Mouse (Mus musculus) 3T3-L1 (cell line): Measurements from ENCODE around the gene Tctex1d4.

Experiments used
- DNase-seq: peaks from one replicate; pipeline ENCODE4 v3.0.0-alpha.2; 2015; ENCODE audit warnings: low read depth, low spot score

Tctex1d4 gene

DNA sequence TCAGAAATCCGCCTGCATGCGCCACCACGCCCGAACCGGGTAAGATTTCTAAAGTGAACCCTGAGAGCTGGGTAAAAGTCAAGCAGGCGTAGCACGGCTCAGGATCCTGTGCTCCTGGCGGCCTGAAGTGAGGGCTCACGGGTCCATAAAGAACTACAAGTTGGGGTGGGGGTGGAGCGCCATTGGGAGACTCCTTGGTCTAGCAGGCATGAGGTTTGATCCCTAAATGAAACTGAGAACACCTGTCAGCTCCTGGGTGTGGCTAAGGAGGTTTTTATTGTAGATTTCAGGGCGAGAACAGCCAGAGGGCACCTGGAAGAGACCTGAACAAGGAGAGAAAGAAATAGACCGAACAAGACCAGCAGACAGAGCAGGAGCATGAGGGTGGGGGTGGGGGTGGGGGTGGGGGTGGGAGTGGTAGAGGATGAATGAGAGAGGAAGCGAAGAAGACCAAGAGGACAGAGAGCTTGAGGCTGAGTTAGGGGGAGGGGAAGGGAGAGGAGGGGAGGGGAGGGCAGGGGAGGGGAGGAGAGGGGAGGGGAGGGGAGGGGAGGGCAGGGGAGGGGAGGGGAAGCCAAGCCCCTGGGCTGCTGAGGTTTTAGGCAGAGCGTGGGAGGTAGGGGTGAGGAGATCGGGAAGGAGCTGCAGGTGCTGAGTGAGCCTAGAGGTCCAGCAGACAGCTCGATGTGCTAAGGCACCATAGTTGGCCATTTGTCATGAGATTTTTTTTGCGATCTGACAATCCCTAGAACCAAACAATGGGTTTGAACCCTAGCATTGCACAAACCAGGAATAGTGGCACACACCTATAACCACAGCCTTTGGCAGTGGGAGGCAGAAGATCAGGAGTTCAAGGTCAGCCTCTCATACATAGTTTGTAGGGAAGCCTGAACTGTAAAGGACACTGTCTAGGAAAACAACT is 12.0 kb downstream of the Tctex1d4 start:
- DNase-seq, result no peak

DNA sequence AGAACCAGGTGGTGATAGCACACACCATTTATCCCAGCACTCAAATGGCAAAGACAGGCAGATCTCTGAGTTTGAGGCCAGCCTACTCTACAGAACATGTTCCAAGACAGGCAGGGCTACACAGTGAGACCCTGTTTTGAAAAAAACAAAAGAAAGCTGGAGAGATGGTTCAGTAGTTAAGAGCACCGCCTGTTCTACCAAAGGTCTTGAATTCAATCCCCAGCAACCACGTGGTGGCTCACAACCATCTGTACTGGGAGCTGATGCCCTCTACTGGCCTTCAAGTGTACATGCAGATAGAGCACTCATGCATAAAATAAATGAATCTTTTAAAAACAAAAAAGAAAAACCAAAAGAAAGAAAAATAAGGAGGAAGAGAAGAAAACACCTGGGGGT is 12.6 kb downstream of the Tctex1d4 start:
- DNase-seq, result peak; percentile 74

DNA sequence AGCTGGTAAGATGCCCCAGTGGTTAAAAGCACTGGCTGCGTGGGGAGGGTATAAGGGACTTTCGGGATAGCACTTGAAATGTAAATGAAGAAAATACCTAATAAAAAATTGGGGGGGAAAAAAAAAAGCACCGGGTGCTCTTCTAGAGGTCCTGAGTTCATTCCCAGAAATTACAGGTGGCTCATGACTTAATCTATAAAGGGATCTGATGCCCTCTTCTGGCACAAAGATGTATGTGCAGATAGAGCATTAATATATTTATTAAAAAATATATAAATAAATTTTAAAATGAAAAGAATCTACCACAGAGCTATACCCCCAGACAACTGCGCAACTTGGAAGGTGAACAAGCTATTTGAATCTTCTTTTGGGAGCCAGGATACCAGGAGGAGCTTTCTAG is 14.0 kb downstream of the Tctex1d4 start:
- DNase-seq, result peak; percentile 59

DNA sequence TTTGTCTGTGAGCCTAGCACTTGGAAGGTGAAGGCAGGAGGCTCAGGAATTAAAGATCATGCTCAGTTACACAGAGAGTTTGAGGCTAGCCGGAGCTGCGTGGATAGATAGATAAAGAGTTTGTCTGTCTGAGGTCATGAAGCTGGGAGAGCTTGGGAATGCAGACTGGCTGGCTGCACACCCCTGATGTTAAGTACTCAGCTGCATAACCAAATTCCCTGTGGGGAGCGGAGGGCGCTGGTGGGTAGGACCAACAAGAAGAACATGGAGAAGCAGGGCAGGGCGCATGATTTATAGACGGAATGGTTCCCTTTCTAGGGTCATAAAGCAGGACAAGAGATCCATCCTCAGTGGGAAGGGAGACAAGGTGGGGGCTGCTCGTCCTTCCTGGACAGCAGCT is 16.4 kb downstream of the Tctex1d4 start:
- no peak for DNase-seq

DNA sequence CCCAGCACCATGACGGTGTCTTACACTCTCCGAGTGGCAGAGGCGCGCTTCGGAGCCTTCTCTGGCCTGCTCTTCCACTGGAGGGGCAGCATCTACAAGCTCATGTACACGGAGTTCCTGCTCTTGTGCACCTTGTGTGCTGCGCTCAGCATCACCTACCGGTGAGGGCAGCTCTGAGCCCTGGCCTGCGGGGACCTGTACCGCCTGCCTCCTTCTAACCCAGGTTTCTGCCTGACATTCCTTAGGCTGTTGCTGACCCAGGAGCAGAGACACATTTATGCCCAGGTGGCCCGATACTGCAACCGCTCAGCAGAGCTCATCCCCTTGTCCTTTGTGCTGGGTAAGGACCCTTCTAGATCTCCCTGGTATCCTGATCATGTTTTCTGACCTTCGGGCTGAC is 18.7 kb downstream of the Tctex1d4 start:
- DNase-seq, result no peak

DNA sequence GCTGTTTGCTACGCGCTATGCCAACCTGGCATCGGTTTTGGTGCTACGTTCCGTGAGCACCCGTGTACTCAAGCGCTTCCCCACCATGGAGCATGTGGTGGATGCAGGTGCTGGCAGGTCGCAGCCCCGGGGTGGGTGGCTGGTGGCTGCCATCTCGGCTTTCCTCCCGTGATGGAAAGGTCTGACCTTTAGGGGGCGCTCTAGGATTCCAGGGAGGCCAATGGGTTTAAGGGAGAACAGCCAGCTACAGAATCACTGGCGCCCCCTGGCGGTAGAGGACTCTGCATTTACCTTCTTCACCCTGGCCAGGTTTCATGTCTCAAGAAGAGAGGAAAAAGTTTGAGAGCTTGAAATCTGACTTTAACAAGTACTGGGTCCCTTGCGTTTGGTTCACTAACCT is 19.6 kb downstream of the Tctex1d4 start:
- DNase-seq, result peak; percentile 87

DNA sequence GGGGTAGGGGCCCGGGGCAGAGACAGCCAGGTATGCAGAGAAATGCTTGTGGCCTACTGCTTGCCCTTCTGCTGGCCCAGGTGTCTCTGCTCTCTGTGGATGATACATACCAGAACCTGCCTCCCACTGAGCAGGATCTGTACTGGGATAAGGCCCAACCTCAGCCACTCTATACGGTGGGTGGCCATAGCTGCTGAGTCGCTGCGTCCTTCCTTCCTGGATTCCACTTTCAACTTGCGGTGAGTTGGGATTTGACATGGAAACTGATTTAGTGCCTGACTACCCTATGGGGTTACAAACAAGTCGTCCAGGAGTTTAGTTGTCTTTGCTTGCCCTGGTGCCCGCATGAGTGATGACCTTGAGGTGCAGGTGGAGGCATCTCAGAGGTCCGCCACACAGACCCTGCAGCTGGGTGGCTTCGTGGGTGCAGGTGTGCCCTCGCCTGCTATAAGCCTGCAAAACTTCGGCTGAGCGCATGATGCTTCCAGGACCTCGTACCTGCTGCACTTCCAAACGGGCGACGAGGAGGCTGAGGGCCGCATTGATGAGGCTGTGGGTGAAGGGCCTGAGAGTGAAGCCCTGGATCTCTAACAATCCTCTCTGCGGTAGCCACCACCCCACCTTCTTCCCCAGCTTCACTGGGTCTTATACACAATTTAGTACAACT is 21.6 kb downstream of the Tctex1d4 start:
- no peak for DNase-seq

GRCm38 (mm10) chr4:117148815-117149214 is 22.2 kb downstream of the Tctex1d4 start:
- no peak for DNase-seq

- DNase-seq, result peak; percentile 31
Measured at GRCm38 (mm10) chr4:117149291-117150211, 23.0 kb downstream of the Tctex1d4 start.

GRCm38 (mm10) chr4:117150212-117150733 is 23.7 kb downstream of the Tctex1d4 start:
- no peak for DNase-seq

GRCm38 (mm10) chr4:117151416-117151815 is 24.8 kb downstream of the Tctex1d4 start:
- no peak for DNase-seq

DNA sequence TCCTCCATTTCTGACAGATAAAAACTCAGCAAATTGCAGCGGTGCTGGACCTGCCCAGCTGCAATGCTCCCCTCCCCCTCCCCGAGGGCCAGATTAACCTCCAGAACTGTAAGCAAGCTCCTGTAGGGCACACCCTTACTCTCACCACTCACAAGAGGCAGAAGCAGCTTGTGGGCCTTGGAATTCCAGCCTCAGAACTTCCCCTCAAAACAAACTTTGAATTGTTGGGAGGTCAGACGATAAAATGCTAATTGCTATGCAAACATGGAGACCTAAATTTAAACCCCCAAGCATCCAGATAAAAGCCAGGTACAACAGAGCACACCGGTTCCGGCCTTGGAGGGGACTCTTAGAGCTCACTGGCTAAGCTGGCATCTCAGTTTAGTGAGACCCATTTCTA is 26.1 kb downstream of the Tctex1d4 start:
- peak; percentile 17 for DNase-seq

DNA sequence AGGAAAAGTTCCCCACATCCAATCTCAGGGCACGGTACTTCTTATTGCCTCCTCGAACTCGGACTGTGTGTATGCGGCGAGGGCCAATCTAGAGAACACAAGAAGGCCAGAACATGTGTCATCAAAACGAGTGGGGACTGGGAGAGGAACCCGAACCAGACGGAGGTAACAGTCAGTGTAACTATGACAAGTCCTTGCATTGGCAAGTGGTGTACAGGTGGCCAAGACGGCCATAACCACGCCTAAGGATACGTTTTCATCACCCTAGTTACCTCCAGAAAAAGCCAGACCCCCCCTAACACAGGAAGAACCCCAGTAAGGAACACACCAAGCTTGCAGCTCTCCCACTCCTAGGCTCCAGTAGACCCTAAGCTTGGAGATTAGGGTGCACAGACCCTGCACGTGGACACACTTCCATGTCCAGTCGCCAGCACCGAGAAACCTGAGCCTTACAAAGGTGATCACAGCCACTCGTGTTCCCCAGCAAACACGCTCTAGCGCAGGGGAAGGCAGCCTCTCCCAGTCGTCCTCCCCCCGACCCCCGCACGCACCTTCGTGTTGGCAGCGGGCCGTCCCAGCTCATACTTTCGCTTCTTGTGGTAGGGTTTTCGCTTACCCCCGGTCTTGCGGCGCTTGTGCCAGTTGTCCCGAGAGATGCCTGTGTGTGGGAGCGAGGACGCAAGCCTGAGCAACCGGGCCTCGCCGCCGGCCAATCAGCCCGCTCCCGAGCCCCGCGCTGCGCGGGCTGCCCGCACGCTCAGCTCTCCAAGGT is 28.6 kb downstream of the Tctex1d4 start:
- peak; percentile 41 for DNase-seq

DNA sequence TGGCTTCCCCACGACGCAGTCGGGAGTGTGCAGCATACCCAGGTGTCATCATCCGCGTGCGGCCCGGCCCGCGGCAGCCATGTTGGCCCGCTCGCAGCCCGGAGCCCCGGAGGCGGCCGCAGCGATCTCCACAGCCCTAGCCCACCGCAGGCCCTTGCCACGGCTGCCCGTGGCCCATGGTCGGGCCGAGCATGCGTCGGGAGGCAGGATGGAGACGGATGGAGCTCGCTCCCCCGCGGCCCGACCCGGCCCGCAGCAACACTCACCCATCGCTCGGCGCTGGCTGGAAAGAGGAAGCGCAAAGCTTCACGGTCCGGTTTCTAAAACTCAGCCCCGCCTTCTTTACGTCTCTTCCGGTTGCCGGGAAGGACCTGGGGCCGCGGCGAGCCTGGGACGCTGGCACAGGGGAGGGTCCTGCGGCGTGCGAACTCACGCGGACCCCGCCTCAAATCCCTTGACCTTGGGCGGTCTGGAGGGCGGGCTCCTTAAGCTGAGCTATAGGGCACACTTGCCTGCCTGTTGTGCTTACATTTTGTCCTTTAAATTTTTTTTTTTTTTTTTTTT is 29.3 kb downstream of the Tctex1d4 start, which contains the start of gene Rps8:
Gene Rps8 (minus strand): TSS at position 452 of the 564 bp plus-strand sequence.
- DNase-seq, result peak; percentile 86

DNA sequence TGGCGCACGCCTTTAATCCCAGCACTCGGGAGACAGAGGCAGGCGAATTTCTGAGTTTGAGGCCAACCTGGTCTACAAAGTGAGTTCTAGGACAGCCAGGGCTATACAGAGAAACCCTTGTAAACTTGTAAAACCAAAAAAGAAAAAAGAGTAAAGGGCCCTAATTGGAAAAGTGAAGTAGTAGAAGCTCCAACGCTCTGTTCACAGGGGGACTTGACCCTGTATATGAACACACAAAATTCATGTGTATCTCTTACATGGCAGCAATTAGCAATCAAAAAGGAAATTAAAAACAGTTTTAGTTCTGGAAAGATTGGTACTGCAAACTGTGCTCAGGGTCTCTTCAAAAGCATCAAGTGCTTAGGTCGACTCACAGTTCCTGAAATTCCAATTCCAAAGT is 29.8 kb downstream of the Tctex1d4 start:
- no peak for DNase-seq

GRCm38 (mm10) chr4:117159666-117160065 is 33.1 kb downstream of the Tctex1d4 start:
- no peak for DNase-seq

- DNase-seq, result no peak
Measured at GRCm38 (mm10) chr4:117161183-117161582, 34.6 kb downstream of the Tctex1d4 start.

DNA sequence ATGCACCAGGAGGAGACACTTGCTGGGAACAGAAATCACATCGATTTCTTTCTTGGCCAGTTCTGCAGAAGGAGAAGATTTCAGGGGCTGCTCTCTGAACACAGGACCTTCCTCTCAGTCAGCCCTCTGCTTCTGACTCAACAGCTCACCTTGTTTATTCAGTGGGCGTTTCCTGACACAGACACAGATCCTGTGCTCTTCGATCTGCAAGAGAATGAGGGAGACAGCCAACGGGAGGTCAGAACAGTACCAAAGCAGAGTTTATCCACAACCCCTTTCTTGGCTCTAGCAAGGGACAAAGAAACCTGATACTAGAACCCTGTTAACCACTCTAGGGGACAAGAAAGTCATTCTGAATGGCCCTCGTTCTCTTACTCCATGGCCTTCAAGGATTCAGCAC is 43.3 kb downstream of the Tctex1d4 start:
- DNase-seq, result no peak
